Mouse (Mus musculus) bone marrow macrophage, adult 2 months (primary cell): ENCODE results near the gene Gm12216.

Experiments used
- CTCF ChIP-seq: IDR thresholded peaks from 2 replicates; pipeline ENCODE4 v1.5.1; 2012; ENCODE audit warnings: low read depth, mild to moderate bottlenecking, low read length, moderate library complexity
- POLR2A ChIP-seq: IDR thresholded peaks from 2 replicates; pipeline ENCODE4 v1.6.1; 2012; ENCODE audit warnings: mild to moderate bottlenecking, low read depth, low read length, borderline replicate concordance

GRCm38 (mm10) chr11:53890225-53890624 is 31.2 kb upstream of the Gm12216 start:
- TF ChIP-seq POLR2A (no peak), CTCF (no peak)
